Mouse (Mus musculus): ENCODE data around the gene Ndc80.

DNA sequence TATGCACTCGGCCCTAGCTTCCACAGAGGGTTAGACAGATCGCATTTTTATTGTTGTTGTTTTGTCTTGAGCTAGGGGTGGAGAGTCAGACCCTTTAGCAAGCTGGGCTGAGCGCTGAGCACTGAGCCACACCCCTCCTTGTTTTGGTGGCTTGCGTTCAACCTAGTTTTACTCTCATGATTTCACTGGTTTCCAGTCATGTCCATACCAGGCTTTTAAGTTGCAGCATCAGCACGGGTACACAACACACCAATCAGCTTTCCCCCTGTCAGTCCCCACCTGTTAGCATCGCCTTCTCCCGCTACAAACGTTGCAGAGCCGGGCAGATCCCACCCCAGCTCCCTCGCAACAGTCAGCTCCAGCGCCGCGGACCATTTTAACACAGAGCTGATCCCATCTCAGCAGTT lies 352 bp downstream of the Ndc80 start:
- no peak for TF ChIP-seq CEBPB (IDR thresholded peaks at IDR 0.05; ENCODE audit: low read depth)
- no peak for TF ChIP-seq CTCF (IDR thresholded peaks at IDR 0.05; ENCODE audit: control insufficient read depth, insufficient read depth, insufficient read length)
- TF ChIP-seq USF1 (IDR thresholded peaks at IDR 0.05; ENCODE audit: low read depth): no peak
- no peak for TF ChIP-seq MAX (IDR thresholded peaks at IDR 0.05)
